Mouse (Mus musculus): ENCODE data around the gene Lim2.
A peak's percentile ranks its signal among the peaks of the same experiment; 100 is the strongest.

The Lim2 gene

DNA sequence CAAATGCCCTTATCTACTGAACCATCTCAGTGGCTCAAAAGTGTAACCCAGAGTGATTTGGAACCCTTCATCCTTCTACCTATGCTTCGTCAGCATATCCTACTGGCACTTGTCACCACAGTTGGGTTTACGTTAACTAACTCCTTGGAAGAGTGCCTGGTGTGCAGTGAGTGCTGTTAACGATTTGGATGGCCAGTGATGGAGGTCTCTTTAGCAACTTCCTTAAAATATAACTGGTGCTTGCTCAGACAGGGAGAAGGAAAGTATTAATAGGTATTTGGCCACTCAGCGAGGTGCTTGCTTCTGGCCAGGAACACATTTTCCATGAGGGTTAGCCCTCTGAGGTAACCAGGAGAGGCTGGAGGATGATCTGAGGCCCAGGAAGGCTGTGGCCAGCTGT lies 20.3 kb downstream of the Lim2 start:
- peak in 1 of 2 experiments; percentile 38 for DNase-seq

DNA sequence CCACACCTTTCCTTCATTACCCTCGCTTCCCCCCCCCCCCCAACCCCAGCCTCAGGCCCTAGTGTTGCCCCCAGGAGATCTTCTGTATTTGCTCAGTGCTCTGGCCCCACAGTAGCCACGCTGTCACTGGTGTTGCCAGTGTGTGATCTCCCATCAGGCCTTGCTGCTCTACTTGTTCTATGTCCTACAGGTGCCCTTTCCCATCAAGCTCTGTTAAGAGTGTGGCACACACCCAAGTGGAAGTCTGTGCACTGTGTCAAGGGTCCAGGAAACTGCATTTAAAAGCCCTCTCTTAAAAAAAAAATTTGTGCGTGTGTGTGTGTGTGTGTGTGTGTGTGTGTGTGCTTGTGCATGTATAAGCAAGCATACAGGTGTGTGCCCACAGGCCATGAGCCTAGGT lies 20.8 kb downstream of the Lim2 start:
- peak in 1 of 2 experiments; percentile 35 for DNase-seq

DNA sequence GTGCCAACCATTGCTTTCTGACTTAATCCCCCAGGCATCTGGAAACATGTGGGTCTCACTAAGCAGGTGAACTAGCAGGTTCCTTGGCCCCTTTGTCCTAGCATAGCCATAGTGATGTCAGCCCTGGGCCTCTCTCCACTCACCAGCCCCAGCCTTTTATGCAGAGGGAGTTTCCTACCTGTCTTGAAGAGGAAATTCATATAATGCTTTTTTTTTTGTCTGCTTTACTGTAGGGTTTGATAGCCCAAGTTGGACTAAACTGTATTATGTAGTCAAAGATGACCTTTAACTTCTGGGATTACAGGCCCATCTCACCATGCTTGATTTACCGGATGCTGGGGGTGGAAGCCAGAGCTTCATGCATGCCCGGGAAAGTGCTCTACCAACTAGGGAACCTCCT lies 22.3 kb downstream of the Lim2 start:
- no peak for DNase-seq

DNA sequence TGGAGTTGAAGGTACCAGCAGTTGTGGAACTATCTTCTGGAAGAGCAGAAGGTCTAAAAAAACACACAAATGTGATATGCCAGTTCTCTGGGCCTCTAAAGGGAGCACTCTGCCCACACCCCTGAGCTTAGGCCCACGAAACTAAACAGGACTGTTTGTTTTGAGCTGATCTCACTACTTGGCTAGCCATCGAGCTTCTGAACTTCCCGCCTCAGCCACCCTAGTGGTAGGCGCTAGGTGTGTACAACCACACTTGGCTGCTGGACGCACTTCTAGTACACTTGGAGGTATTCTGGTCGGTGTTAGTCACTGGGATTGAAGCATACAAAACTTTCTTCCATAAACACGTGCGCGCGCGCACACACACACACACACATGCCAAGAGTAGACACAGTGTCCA lies 24.3 kb downstream of the Lim2 start:
- peak in 1 of 2 experiments; percentile 54 for DNase-seq

DNA sequence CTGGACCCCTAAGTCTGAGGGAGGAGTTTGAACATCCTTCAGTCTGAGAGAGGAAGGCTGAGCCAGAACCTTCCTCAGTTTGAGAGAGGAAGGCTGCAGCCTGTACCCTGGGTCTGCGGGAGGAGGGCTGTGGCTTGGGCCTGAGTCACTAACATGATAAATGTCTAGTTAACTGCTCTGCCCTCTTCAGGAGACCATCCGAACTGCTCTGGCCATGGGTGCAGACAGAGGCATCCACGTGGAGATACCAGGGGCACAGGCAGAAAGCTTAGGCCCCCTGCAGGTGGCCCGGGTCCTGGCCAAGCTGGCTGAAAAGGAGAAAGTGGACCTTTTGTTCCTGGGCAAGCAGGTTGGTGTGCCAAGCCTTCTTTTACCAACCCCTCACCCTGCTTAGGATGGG lies 25.1 kb downstream of the Lim2 start:
- no peak for DNase-seq

DNA sequence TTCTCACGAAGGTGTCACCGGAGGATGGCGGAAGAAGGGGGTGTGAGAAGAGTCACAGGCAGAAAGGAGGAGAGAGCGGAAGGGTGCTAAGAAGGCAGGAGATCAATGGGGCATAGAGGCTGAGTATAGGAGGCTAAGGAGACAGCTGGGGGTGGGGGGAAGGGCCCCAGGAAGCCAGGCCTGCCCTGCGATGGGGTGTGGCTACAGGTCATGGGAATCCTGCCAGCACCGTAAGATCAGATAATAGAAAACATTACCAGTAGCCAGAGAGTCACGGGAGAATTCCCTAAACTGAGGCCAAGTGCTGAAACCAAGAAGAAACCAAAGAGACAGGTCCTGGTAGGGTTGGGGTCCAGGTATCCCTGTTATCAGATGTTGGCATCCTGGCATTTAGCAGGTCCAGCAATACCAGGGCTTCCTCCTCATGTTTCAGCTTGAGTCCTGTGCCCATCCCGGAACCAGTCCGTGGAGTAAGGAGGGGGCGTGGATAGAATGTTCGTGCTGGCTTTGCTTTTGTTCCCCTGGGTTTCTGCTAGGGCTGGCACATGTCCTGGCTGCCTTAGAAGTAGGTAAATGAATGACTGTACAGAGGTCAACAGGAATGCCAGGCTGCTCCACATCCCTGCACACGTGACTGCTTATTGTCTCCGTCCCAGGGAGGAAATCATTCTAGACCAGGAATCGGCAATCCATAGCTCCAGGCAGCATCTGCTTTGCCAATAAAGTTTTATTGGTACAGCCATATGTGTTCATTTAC lies 26.3 kb downstream of the Lim2 start:
- peak; percentile 57 to 72 for DNase-seq

DNA sequence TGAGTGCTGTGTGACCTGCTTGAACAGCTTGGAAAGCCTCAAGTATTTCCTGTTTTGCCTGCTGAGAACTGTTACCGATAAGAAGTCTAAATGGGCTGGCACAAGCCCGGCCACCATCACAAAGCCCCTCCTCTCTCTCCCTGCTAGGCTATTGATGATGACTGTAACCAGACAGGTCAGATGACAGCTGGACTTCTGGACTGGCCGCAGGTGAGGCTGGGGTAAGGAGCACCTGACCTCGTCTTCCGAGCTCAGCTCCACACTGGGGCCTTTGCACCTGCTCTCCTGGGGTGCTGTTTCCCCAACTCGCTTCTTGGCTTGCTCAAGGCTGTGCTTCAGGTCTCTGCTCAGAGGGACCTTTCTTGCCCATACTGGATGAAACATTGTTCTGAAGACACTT lies 26.9 kb downstream of the Lim2 start:
- peak in 1 of 2 experiments; percentile 44 for DNase-seq

DNA sequence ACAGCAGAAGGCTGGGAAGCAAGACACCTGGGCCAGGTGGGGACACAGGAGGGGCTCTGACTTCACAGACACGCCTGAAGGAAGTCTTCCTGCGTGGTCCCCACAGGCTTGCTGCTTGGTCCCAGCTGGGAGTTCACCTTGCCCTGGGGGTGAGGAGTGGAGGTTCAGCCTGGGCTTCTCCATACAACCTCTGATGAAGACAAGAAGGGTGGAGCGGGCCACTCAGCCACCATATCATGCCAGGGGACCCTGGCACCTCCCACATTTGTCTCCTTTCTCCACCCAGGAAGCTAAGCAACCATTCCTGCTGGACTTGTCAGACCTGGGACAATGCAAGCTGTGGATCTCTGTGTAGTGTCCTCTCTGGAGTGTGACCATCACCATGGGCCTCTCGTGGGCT lies 35.4 kb downstream of the Lim2 start, which contains the start of gene Vsig10l:
TSS of gene Vsig10l (plus strand) at position 301 of the 400 bp plus-strand sequence.
- no peak for DNase-seq

DNA sequence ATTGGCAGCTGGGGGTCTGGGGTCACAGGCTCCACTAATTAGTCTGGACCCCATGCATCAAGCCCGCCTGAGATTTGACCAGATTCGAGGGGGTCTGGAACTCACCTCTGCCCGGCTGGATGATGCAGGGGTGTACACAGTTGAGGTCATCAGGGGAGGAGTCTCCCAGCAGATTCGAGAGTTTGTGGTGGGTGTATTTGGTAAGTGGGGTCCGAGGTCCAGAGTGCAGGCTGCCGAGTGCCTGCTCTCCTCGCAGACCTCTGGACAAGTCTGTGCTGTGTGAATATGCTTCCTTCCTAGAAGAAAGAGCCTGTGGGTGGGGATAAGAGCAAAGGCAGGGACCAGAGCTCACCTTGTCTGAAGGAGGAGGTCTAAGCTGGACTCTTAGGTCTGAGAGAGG lies 36.5 kb downstream of the Lim2 start:
- no peak for DNase-seq

DNA sequence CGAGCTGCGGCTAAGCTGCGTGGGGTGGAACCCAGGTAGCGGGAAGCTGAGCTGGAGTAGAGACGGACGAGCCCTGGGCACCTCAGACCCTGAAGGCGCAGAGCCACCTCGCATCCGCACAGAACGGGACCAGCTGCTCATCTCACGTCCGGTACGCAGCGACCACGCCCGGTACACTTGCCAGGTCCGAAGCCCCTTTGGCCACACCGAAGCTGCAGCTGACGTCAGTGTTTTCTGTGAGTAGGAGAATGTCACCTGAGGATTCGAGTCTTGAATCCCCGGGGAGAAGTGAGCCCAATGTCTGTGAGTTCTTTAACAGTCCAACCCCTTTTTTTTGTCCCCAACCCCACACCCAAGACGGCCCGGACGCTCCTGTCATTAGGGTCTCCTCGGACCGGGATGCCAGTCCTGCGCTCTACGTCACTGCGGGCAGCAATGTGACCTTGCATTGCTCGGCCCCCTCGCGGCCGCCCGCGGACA lies 37.4 kb downstream of the Lim2 start:
- DNase-seq = peak; percentile 21 to 25

DNA sequence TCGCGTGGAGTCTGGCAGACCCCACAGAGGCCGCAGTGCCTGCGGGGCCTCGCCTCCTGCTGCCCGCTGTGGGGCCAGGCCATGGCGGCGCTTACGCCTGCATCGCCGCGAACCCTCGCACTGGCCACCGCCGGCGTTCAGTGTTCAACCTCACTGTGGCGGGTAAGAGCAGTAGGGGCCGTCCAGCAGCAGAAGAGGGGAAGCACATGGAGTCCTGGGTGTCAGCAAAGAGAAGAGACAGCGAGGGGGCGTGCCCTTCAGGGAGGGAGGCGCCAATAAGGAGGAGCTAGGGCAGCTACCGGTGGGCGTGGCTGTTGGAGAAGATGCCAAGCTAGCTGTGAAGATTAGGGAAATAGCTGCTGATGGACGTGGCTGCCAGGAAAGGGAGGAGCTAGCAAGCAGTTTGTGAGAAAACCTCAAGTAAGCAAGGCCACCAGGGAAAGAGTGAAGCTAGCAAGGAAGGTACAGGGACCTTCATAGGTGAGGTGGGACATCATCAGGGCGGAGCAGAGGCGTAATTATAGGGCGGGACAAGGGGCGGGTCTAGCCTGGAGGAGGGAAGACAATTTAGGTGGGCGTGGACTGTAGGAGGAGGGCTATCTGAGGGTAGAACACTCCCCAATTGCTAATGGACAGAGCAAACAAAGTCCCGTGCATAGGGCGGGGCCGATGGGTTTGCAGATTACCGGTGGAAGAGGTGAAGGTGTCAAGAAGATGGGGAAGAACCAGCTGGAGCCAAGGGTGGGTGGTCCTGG lies 38.1 kb downstream of the Lim2 start:
- peak; percentile 94 to 95 for DNase-seq

DNA sequence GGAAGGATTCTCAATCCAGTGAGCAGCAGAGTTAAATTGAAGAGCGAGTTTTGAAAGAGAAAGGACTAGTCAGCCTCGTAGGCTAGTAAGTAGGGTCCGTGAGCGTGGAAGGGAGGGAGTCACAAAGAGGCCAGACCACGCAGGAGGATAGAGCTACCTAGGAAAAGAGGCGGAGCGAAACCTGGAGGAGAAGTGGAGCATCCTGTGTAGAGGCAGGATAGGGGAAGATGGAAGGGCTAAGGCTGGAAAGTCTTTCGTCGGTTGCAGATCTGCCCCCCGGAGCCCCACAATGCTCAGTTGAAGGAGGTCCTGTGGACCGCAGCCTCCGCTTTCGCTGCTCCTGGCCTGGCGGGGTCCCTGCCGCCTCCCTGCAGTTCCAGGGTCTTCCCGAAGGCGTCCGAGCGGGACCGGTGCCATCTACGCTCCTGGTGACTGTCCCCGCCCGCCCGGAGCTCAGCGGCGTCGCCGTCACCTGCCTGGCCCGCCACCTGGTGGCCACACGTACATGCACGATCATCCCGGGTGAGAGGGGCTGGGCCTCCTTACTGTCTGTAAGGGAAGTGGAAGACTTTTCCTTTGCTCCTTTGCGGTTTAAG lies 38.7 kb downstream of the Lim2 start:
- DNase-seq = peak; percentile 81 to 88

DNA sequence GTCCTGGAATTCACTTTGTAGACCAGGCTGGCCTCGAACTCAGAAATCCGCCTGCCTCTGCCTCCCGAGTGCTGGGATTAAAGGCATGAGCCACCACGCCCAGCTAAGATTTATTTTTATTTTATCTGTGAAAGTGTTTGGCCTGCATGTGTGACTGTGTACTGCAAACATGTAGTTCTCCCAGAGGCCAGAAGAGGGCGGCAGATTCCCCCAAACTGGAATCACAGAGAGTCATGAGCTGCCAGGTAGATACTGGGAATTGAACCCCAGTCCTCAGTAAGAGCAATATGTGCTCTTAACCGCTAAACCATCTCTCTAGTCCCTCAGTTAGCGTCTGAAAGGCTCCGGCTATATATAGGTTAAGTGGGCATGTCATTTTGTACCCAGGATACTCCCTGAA lies 42.9 kb downstream of the Lim2 start:
- no peak for DNase-seq

DNA sequence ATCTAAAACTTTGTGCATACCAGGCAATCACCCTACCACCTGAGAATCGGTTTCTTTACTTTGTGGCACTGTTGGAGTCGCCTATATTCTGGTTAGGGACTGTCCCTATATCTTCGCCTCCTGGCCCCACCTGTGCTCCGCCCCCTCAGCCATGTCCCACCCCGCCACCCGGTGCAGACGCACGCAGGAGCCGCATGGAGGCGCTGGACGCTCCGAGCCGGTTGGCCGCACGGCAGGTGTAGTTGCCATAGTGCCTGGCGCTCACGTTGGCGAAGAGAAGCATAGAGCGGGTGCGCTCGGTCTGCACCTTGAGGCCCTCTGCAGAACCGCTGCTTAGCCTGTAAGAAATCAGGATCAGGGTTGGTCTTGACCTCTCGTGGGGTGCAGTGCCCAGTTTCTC lies 48.2 kb downstream of the Lim2 start:
- DNase-seq = no peak

DNA sequence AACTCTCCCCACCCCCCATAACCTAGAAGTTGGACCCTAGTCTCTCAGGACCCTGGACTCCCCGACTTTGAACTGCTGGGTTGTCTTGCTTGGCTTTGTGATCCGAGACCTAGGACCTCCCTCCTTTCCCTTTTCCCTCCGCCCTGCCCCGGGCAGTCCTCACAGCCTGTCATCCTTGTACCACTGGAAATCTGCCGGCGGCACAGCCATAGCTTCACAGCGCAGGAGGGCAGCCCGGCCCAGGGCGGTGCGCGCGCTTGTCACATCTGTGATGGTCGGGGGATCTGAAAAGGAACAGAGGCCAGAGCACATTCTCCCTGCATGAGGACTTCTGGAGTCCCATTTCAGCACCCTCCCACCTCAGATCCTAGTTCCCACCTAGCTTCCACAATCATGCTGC lies 48.9 kb downstream of the Lim2 start:
- DNase-seq = no peak

DNA sequence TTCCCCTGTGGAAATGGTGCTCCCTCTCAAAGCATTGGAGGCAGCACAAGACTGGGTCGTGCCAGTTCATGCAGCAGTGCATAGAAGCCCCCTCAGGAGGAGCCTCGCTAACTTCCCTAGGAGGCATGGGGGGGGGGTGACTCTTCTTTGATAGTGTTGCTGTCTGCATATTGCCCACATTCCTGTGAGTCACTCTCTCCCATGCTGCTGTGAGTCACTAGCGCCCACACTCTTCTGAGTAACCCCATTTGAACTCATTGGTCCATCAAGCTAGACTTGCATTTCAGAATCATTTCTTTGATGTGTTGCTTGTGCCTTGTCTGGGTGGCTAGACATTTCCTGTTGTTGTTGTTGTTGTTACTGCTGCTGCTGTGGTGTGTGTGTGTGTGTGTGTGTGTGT lies 53.7 kb downstream of the Lim2 start:
- DNase-seq = no peak

DNA sequence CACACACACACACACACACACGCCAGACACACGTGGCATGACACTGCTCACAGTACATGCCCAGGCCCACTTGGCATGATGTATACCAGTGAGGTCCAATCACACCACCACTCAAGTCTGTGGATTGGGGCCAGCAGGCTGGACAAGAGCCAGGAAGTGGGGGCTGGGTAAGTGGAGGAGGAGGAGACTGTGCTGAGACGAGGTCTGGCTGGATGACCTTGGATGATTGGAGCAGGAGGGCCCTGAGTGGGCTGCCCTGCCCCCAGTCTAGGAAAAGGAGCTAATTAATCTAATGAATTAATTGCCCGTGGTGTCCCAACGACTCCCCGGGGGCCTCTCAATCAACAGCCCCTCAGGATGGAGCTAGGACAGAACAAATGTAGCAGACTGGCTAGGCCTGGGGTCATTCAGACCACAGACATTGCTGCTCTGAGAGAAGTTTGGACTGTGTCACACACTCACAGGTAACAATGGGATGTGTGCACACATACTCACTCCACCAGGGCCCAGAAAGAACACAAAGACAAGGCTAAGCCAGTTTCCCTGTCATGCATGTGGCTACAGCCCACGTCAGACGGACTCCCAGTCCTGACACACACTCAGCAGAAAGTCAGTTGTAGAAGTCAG lies 54.7 kb downstream of the Lim2 start:
- no peak for DNase-seq

DNA sequence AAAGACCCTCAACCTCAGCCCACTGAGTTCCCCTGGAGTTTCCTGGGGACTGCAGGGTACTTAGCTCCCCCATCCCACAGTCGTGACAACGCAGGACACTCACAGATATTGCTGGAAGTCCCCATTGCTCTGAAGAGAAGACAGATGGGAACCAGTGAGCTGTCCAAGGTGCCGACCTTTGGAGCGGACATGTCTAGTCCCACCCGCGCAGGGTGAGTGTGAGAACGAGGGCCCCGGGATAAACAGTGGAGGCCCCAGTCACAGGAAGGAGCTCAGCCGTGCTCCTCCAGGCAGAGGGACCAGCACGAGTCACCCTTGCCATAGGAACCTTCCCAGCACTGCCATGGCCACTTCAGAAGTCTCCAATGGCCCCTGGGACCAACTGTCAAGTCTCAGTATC lies 55.8 kb downstream of the Lim2 start:
- no peak for DNase-seq
